Mouse (Mus musculus) heart, postnatal 0 days (tissue): ENCODE measurements at regions not wholly inside any gene's neighbourhood (a gene's known extent, or its start where the extent isn't known, plus 50 kb on each side); places are given as distances from the start of the nearest gene placed in this dataset.

Source experiments
- CTCF ChIP-seq: IDR thresholded peaks from 2 replicates; pipeline ENCODE4 v1.5.1; 2016; ENCODE audit warnings: antibody characterized with exemption, control low read depth, low read depth
- EP300 ChIP-seq: IDR thresholded peaks from 2 replicates; pipeline ENCODE4 v1.6.1; 2016; ENCODE audit warnings: antibody characterized with exemption, low read depth

- TF ChIP-seq CTCF (no peak), EP300 (no peak)
These were observed 338.6 kb upstream of the Cwc22 start for GRCm38 (mm10) chr2:78284806-78285205.
